Mouse (Mus musculus) telencephalon, adult 2 months (tissue): ENCODE results near the gene Oas1g.
"Not testable (repeated sequence)": the region's sequence is repeated elsewhere in the genome, so short reads cannot be mapped to it uniquely, and the experiment has no call there.

Experiments used
- DNase-seq: peaks from one replicate; pipeline ENCODE4 v3.0.0-alpha.2; 2011; ENCODE audit warnings: low read depth, low spot score

Gene Oas1g

GRCm38 (mm10) chr5:120887413-120887812, at the start of gene Oas1g:
Oas1g (minus strand) TSS chr5:120887613.
- DNase-seq: not testable (repeated sequence)

GRCm38 (mm10) chr5:120933966-120934365, 46.6 kb upstream of the Oas1g start:
- DNase-seq: no peak

GRCm38 (mm10) chr5:120927036-120927435, 39.6 kb upstream of the Oas1g start:
- no peak for DNase-seq

GRCm38 (mm10) chr5:120926311-120926710, 38.9 kb upstream of the Oas1g start:
- not testable (repeated sequence) for DNase-seq

GRCm38 (mm10) chr5:120924520-120924919, 37.1 kb upstream of the Oas1g start:
- DNase-seq: not testable (repeated sequence)

GRCm38 (mm10) chr5:120923969-120924368, 36.6 kb upstream of the Oas1g start:
- DNase-seq: no peak

- DNase-seq: no peak
Measured at GRCm38 (mm10) chr5:120920296-120920695, 32.9 kb upstream of the Oas1g start.

GRCm38 (mm10) chr5:120919156-120919935, 31.9 kb upstream of the Oas1g start:
- DNase-seq: not testable (repeated sequence)

- not testable (repeated sequence) for DNase-seq
Measured at GRCm38 (mm10) chr5:120914204-120914603, 26.8 kb upstream of the Oas1g start, which contains the start of gene Oas1d. Oas1d (plus strand) TSS chr5:120914536.

GRCm38 (mm10) chr5:120908196-120908920, 20.9 kb upstream of the Oas1g start:
- no peak for DNase-seq

GRCm38 (mm10) chr5:120906791-120907733, 19.6 kb upstream of the Oas1g start, which contains the start of gene Oas1a:
Oas1a (minus strand) TSS chr5:120907521.
- DNase-seq: not testable (repeated sequence)

- DNase-seq: no peak
Measured at GRCm38 (mm10) chr5:120902056-120902455, 14.6 kb upstream of the Oas1g start.

GRCm38 (mm10) chr5:120900666-120901065, 13.3 kb upstream of the Oas1g start:
- no peak for DNase-seq

GRCm38 (mm10) chr5:120898726-120899125, 11.3 kb upstream of the Oas1g start:
- no peak for DNase-seq

GRCm38 (mm10) chr5:120898307-120898706, 10.9 kb upstream of the Oas1g start:
- no peak for DNase-seq

GRCm38 (mm10) chr5:120895231-120895900, 8.0 kb upstream of the Oas1g start:
- DNase-seq: no peak

- DNase-seq: not testable (repeated sequence)
Measured at GRCm38 (mm10) chr5:120894692-120895091, 7.3 kb upstream of the Oas1g start.

GRCm38 (mm10) chr5:120893866-120894265, 6.5 kb upstream of the Oas1g start:
- DNase-seq: not testable (repeated sequence)

- no peak for DNase-seq
Measured at GRCm38 (mm10) chr5:120892243-120892660, 4.8 kb upstream of the Oas1g start.

- not testable (repeated sequence) for DNase-seq
Measured at GRCm38 (mm10) chr5:120891566-120892242, 4.3 kb upstream of the Oas1g start.
